Mouse (Mus musculus) heart, embryonic 15.5 days (tissue): ENCODE measurements around the gene Tarbp1. TPM values are rescaled to one million over a fixed set of nuclear protein-coding genes. Genes with fewer than 3 reads are reported as not detected.

Experiments used
- ATAC-seq: fragments of 200-750 bp; cut with Nextera tagmentation; replicated peaks from 2 replicates; pipeline ENCODE4 v1.8.0; 2017; ENCODE audit warnings: low read depth, moderate TSS enrichment; ENCODE audit not compliant: insufficient number of reproducible peaks, insufficient read depth, low FRiP score
- H3K27ac ChIP-seq: fragments of 300-500 bp; sonication (generic); 2 replicates; pipeline ENCODE4 v1.5.1; 2015; ENCODE audit warnings: mild to moderate bottlenecking, inconsistent platforms
- H3K27me3 ChIP-seq: fragments of 300-500 bp; sonication (generic); 2 replicates; pipeline ENCODE4 v1.6.1; 2015; ENCODE audit warnings: inconsistent platforms
- H3K36me3 ChIP-seq: fragments of 300-500 bp; sonication (generic); 2 replicates; pipeline ENCODE4 v1.6.1; 2015; ENCODE audit warnings: mild to moderate bottlenecking, inconsistent platforms
- H3K4me1 ChIP-seq: fragments of 300-500 bp; sonication (generic); replicated peaks from 2 replicates; pipeline ENCODE4 v1.6.1; 2015; ENCODE audit warnings: inconsistent platforms
- H3K4me2 ChIP-seq: fragments of 300-500 bp; sonication (generic); 2 replicates; pipeline ENCODE4 v1.6.1; 2015; ENCODE audit warnings: inconsistent platforms, mild to moderate bottlenecking, moderate library complexity
- H3K4me3 ChIP-seq: fragments of 300-500 bp; sonication (generic); 2 replicates; pipeline ENCODE4 v1.5.1; 2015; ENCODE audit warnings: mild to moderate bottlenecking, inconsistent platforms
- H3K9ac ChIP-seq: fragments of 300-500 bp; sonication (generic); 2 replicates; pipeline ENCODE4 v1.6.1; 2015; ENCODE audit warnings: mild to moderate bottlenecking, inconsistent platforms
- H3K9me3 ChIP-seq: fragments of 300-500 bp; sonication (generic); replicated peaks from 2 replicates; pipeline ENCODE4 v1.6.1; 2016; ENCODE audit warnings: inconsistent platforms
- WGBS: fragments of 180-500 bp; shearing (Covaris S2); methylation state at CpG from one replicate; pipeline ENCODE4 v1.1.7; 2015; ENCODE audit warnings: mixed read lengths; 5-methylcytosine and 5-hydroxymethylcytosine counted together
- polyA plus RNA-seq: library from polyadenylated mRNA; unstranded; fragments of >200 nt; fragmentation: Nextera tagmentation; extraction: Ambion mirVana; gene quantifications from 2 replicates; pipeline ENCODE4 v1.2.1, GENCODE M21; 2015

Tarbp1 gene
- polyA plus RNA-seq, result 1.0 and 1.9 TPM in 2 replicates

GRCm38 (mm10) chr8:126474299-126475187 lies at the start of gene Tarbp1:
Gene Tarbp1 (minus strand): TSS chr8:126475065.
- under 1% methylated on average over 124 of the region's 124 CpGs for WGBS
- H3K4me3 ChIP-seq, result peak within 1 kb of the TSS; percentile 78
- peak within 1 kb of the TSS; percentile 70 for H3K9ac ChIP-seq
- peak within 1 kb of the TSS; percentile 82 for H3K27ac ChIP-seq
- H3K9me3 ChIP-seq, result no peaks in the 10 kb centered on the region
- ATAC-seq, result peak; percentile 92
- peak within 1 kb of the TSS; percentile 83 for H3K4me2 ChIP-seq
- peaks cover 5% of the 10 kb centered on the region; the same call in 1 of the 2 replicates for H3K36me3 ChIP-seq
- H3K4me1 ChIP-seq, result peaks cover 12% of the 10 kb centered on the region
- peaks cover 16% of the 10 kb centered on the region for H3K27me3 ChIP-seq

GRCm38 (mm10) chr8:126524233-126524985 lies 49.5 kb upstream of the Tarbp1 start:
- Histone ChIP-seq H3K4me2 (no peak overlapping the region), H3K27ac (peak overlapping the region; percentile 93), H3K9me3 (no peaks in the 10 kb centered on the region), H3K36me3 (no peaks in the 10 kb centered on the region), H3K4me3 (no peak overlapping the region), H3K27me3 (no peaks in the 10 kb centered on the region), H3K4me1 (peaks cover 66% of the 10 kb centered on the region), H3K9ac (no peak overlapping the region)
- WGBS, result 43% methylated on average over 18 of the region's 18 CpGs
- no peak; the same call in 1 of the 2 replicates for ATAC-seq

GRCm38 (mm10) chr8:126523060-126523574 lies 48.3 kb upstream of the Tarbp1 start:
- Histone ChIP-seq H3K4me3 (no peak overlapping the region), H3K9ac (no peak overlapping the region; the same call in 1 of the 2 replicates), H3K9me3 (no peaks in the 10 kb centered on the region), H3K4me1 (peaks cover 53% of the 10 kb centered on the region), H3K4me2 (0 out of 2 replicates have a peak overlapping the region, but pooled peaks have one; percentile 4), H3K27me3 (no peaks in the 10 kb centered on the region), H3K36me3 (no peaks in the 10 kb centered on the region), H3K27ac (peak overlapping the region; percentile 93)
- WGBS, result 51% methylated on average over 11 of the region's 11 CpGs
- peak; percentile 36; the same call in 1 of the 2 replicates for ATAC-seq

- H3K9ac ChIP-seq, result no peak overlapping the region
- no peak overlapping the region for H3K4me2 ChIP-seq
- no peaks in the 10 kb centered on the region for H3K9me3 ChIP-seq
- no peaks in the 10 kb centered on the region for H3K36me3 ChIP-seq
- no peak overlapping the region for H3K27ac ChIP-seq
- no peak for ATAC-seq
- H3K4me1 ChIP-seq, result peaks cover 35% of the 10 kb centered on the region
- H3K27me3 ChIP-seq, result no peaks in the 10 kb centered on the region
- H3K4me3 ChIP-seq, result no peak overlapping the region
- WGBS, result 91% methylated on average over 4 of the region's 4 CpGs
Observed at GRCm38 (mm10) chr8:126519447-126519975, 44.6 kb upstream of the Tarbp1 start.

- H3K9ac ChIP-seq, result peak overlapping the region; percentile 29; the same call in 1 of the 2 replicates
- H3K4me3 ChIP-seq, result peak overlapping the region; percentile 33
- peak; percentile 78 for ATAC-seq
- peaks cover 30% of the 10 kb centered on the region for H3K4me1 ChIP-seq
- WGBS, result 8% methylated on average over 27 of the region's 27 CpGs
- no peaks in the 10 kb centered on the region for H3K36me3 ChIP-seq
- peak overlapping the region; percentile 66 for H3K4me2 ChIP-seq
- peak overlapping the region; percentile 86 for H3K27ac ChIP-seq
- no peaks in the 10 kb centered on the region for H3K9me3 ChIP-seq
- H3K27me3 ChIP-seq, result no peaks in the 10 kb centered on the region
Observed at GRCm38 (mm10) chr8:126516620-126517577, 42.0 kb upstream of the Tarbp1 start.

GRCm38 (mm10) chr8:126514011-126514964 lies 39.4 kb upstream of the Tarbp1 start:
- Histone ChIP-seq H3K4me1 (peaks cover 30% of the 10 kb centered on the region), H3K4me3 (no peak overlapping the region), H3K36me3 (no peaks in the 10 kb centered on the region), H3K4me2 (no peak overlapping the region), H3K27me3 (no peaks in the 10 kb centered on the region), H3K9me3 (no peaks in the 10 kb centered on the region), H3K9ac (no peak overlapping the region), H3K27ac (peak overlapping the region; percentile 75)
- WGBS, result 46% methylated on average over 10 of the region's 10 CpGs
- peak; percentile 78 for ATAC-seq

GRCm38 (mm10) chr8:126510866-126511265 lies 36.0 kb upstream of the Tarbp1 start:
- WGBS, result 83% methylated on average over 3 of the region's 3 CpGs
- H3K27me3 ChIP-seq, result no peaks in the 10 kb centered on the region
- peaks cover 13% of the 10 kb centered on the region for H3K4me1 ChIP-seq
- ATAC-seq, result no peak
- no peak overlapping the region for H3K4me2 ChIP-seq
- H3K4me3 ChIP-seq, result no peak overlapping the region
- H3K27ac ChIP-seq, result no peak overlapping the region
- H3K9me3 ChIP-seq, result no peaks in the 10 kb centered on the region
- H3K9ac ChIP-seq, result no peak overlapping the region
- no peaks in the 10 kb centered on the region for H3K36me3 ChIP-seq

GRCm38 (mm10) chr8:126509635-126510034 lies 34.8 kb upstream of the Tarbp1 start:
- no peak overlapping the region for H3K4me2 ChIP-seq
- peaks cover 13% of the 10 kb centered on the region for H3K4me1 ChIP-seq
- no peak overlapping the region for H3K27ac ChIP-seq
- ATAC-seq, result no peak
- H3K4me3 ChIP-seq, result no peak overlapping the region
- H3K36me3 ChIP-seq, result no peaks in the 10 kb centered on the region
- H3K27me3 ChIP-seq, result no peaks in the 10 kb centered on the region
- WGBS, result 77% methylated on average over 6 of the region's 6 CpGs
- no peaks in the 10 kb centered on the region for H3K9me3 ChIP-seq
- H3K9ac ChIP-seq, result no peak overlapping the region

GRCm38 (mm10) chr8:126508871-126509586 lies 34.2 kb upstream of the Tarbp1 start:
- Histone ChIP-seq H3K27ac (no peak overlapping the region), H3K36me3 (no peaks in the 10 kb centered on the region), H3K4me2 (no peak overlapping the region), H3K9me3 (no peaks in the 10 kb centered on the region), H3K4me3 (no peak overlapping the region), H3K4me1 (peaks cover 7% of the 10 kb centered on the region), H3K9ac (no peak overlapping the region), H3K27me3 (no peaks in the 10 kb centered on the region)
- WGBS, result 78% methylated on average over 8 of the region's 8 CpGs
- ATAC-seq, result no peak
